Mouse (Mus musculus) heart, adult 2 months (tissue): ENCODE results near the gene Prpf31.

Experiments used
- CTCF ChIP-seq: fragments of 200-600 bp; IDR thresholded peaks from 2 replicates; pipeline ENCODE4 v1.8.1; 2022; ENCODE audit warnings: antibody characterized with exemption, mild to moderate bottlenecking, moderate library complexity
- EP300 ChIP-seq: fragments of 200-500 bp; IDR thresholded peaks from 2 replicates; pipeline ENCODE4 v1.6.1; 2011; ENCODE audit warnings: low read depth, low read length, control low read depth; ENCODE audit not compliant: insufficient read depth
- POLR2A ChIP-seq: fragments of 200-500 bp; IDR thresholded peaks from 2 replicates; pipeline ENCODE4 v1.6.1; 2011; ENCODE audit warnings: mild to moderate bottlenecking, low read depth, low read length, control low read depth; ENCODE audit not compliant: insufficient read depth

- TF ChIP-seq EP300 (no peak), CTCF (no peak), POLR2A (no peak)
These were observed 43.5 kb upstream of the Prpf31 start for GRCm38 (mm10) chr7:3586255-3586654.
